Mouse (Mus musculus): ENCODE results near the gene Ankrd40.

DNA sequence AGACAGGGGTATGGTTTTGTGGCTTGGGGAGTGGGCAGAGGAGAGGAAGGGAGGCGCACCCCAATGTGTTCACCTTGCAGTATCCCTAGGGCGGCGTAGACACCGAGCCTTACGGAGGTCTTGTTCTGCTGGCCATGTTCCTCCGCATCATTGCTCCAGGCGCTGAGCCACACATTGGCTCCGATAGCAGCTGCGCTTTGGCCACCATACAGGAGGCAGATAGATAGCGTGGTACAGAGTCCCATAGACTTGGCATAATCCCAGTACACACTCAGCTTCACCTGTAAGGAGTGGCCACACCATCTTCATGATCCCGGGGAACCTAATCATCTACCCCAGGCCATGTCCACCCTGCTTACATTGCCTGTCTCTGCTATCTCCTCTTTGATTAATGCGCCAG, 31.4 kb downstream of the Ankrd40 start:
- no peak for TF ChIP-seq POLR2A (IDR thresholded peaks at IDR 0.05; ENCODE audit: insufficient read depth, low read depth, low read length)
- no peak for TF ChIP-seq CTCF (IDR thresholded peaks at IDR 0.05)
- no peak for TF ChIP-seq EP300 (IDR thresholded peaks at IDR 0.05; ENCODE audit: insufficient read depth, low read depth, low read length)

All from heart, adult 2 months (tissue).